Mouse (Mus musculus) R1 (cell line): Measurements from ENCODE around the gene Cyp2w1.

Experiments
- DNase-seq: peaks from one replicate; pipeline ENCODE4 v3.0.0-alpha.2; 2018; ENCODE audit warnings: low read depth, low spot score

Cyp2w1 gene

DNA sequence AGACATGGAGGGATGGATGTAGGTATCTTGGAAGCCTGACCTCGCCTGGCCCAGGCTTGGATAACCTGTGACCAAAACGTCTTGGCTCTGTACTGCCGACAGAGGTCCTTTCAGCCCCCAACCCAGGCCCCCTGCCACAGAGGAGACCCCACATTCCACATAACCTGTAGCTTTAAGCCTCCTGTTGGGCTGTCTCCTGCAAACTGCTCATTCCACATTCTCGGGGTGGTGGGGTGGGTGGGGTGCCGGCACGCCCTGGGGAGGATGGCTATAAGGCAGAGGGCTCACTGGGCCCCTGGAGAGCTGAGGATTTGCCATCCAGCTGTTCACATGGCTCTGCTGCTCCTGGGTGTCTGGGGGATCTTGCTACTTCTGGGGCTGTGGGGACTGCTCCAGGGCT, at the start of gene Cyp2w1:
Gene Cyp2w1 (plus strand): TSS at position 301 of the 400 bp plus-strand sequence.
- no peak for DNase-seq

DNA sequence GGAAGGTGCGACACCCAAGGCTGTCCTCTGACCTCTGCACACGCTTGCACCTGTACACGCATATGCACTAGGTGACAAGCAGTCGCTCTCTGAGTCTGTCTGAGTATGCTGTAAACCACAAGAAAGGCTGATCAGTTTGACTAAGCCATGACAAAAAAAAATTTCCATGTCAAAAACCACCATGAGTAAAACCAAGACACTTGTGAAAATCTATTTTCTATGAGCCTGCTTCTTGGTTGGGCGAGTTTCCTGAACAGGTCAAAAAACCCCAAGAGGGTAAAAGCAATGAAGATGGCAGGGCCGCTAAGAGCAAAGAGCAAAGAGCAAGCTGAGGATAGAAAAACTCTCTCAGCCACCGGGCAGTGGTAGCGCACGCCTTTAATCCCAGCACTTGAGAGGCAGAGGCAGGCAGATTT, 48.8 kb upstream of the Cyp2w1 start:
- no peak for DNase-seq

- DNase-seq: no peak
These were observed 42.5 kb upstream of the Cyp2w1 start for GRCm38 (mm10) chr5:139309946-139310345.

DNA sequence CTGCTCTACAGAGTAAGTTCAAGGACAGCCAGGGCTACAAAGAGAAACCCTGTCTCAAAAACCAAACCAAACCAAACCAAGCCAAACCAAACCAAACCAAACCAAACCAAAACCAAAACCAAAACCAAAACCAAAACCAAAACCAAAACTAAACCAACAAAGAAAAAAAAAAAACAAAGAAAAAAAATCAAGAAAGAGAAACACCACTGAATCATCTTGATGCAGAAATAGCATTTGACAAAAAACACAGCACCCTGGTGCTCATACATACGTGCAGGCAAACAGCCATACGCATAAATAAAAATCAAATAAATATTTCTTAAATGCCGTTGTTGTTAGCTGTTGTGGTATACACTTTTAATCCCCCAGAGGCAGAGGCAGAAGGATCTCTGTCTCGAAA, 41.9 kb upstream of the Cyp2w1 start:
- no peak for DNase-seq

DNA sequence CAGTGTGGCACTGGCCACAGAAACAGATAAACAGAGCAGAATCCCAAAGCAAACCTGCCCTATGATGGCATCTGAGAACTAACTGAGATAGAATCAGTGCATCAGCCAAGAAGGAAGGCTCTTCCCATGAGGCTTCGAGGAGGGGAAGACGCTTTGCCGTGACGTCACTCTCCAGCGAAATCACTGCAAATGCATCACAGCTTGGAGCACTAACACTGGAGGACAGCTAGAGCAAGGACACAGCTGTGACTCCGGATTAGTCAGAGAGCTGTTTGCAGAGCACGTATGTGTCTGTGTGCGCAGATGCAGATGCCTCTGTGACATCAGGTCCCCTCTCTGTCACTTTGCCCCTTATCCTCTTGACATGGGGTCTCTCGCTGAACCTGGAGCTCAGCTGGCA, 40.6 kb upstream of the Cyp2w1 start:
- DNase-seq: no peak

GRCm38 (mm10) chr5:139313536-139313935, 38.9 kb upstream of the Cyp2w1 start:
- no peak for DNase-seq

DNA sequence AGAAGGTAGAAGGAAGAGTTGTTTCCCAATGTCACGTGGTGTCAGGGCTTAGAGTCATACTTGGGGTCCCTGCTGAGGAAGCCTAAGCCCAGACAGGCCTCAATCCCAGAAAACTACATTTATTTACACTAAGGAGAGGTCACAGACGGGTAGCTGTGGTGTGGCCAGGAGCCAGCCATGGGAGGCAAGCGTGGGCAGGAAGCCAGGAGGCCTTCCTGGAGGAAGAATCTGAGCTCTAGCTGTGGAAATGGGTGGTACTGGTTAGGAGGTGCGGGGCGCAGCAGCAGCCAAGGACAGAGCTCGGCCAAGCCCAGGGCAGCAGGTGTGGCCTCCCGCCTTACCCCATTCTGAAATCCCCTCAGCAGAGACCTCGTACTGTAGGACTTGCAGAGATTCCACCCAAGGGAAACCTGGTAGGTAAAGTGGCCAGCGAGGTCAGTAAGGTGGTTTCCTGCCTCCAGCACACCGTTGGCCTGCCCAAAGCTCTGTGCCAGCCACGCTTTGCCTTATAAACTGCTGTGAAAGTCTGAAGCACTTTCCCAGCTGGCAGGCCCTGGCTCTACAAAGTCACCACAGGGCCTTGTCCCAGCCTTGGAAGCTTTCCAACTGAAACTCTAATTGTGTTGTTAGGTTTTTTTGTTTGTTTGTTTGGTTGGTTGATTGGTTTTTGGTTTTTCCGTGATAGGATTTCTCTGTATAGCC, 37.3 kb upstream of the Cyp2w1 start:
- no peak for DNase-seq

GRCm38 (mm10) chr5:139316982-139317675, 35.3 kb upstream of the Cyp2w1 start:
- DNase-seq: no peak

- DNase-seq: peak; percentile 75
These were observed 34.5 kb upstream of the Cyp2w1 start for GRCm38 (mm10) chr5:139317751-139318504.

DNA sequence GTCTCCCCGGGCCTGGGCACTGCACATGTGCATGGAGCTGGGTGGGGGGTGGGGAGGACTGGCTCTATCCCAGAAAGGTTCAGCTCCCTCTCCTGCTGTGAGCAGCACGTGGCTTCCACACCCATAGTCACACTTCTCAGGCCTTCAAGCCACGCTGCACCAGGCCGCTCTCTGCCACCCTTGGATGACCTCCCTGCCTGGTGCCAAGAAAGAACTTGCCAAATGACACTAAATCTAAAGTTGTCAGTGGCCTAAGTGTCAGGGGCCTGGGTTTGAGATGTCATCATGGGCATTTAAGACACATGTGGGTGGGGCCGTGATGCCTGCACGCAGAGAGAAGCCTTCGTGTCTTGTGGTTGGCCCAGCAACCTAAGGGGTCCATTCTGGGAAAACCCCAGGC, 32.0 kb upstream of the Cyp2w1 start:
- DNase-seq: no peak

DNA sequence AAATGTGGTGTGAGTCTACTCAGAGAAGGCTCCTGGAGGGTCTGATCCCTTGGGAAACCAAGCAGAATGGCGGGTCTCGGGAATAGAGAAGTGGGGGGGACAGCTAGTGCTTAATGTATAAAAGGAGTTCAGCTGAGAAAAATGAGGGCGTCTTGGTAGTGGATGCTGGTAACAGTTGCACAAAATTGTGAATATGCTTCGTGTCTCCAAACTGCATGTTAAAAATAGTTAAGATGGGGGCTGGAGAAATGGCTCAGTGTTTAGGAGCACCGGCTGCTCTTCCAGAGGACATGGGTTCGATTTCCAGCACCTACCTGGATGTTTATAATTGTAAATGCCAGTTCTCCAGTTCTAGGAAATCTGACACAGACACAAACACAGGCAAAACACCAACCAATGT, 31.1 kb upstream of the Cyp2w1 start:
- DNase-seq: no peak

GRCm38 (mm10) chr5:139323260-139323924, 29.0 kb upstream of the Cyp2w1 start:
- DNase-seq: no peak

GRCm38 (mm10) chr5:139324045-139324491, 28.3 kb upstream of the Cyp2w1 start:
- DNase-seq: no peak

DNA sequence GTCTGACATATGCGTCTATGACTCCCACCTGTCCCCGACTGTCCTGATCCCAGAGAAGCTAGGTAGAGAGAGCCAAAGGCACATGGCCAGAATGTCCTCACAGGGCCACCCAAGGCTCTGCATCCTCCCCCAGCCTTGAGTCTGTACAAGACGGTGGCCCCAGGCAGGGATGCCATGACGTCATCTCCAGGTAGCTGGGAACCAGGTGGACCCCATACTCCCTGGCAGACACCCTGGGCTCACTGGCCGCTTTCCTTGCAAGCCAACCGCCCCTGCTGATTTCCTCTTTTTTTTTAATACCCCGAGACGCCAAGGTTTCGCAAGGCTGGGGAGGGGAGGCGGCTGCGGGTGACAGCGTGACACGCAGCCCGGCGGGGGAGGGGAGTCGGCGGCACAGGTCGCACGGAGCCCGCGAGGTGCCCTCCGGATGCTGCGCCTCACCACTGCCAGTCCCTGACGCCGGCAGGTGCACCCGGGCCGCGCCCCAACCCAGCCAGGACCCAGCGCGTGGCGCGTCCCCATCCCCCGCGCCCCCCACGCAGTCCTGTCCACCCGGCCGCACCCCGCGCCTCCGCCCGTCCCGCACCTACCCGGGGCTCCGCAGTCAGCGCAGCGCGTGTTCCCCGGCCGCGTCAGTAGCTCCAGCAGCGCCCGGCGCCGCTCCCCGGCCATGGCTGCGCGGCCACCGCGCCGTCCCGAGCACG, 27.6 kb upstream of the Cyp2w1 start:
- peak; percentile 50 for DNase-seq

GRCm38 (mm10) chr5:139325395-139325966, 26.9 kb upstream of the Cyp2w1 start, which contains the start of gene Adap1:
Gene Adap1, minus strand, starts transcription at chr5:139325622.
- peak; percentile 98 for DNase-seq

DNA sequence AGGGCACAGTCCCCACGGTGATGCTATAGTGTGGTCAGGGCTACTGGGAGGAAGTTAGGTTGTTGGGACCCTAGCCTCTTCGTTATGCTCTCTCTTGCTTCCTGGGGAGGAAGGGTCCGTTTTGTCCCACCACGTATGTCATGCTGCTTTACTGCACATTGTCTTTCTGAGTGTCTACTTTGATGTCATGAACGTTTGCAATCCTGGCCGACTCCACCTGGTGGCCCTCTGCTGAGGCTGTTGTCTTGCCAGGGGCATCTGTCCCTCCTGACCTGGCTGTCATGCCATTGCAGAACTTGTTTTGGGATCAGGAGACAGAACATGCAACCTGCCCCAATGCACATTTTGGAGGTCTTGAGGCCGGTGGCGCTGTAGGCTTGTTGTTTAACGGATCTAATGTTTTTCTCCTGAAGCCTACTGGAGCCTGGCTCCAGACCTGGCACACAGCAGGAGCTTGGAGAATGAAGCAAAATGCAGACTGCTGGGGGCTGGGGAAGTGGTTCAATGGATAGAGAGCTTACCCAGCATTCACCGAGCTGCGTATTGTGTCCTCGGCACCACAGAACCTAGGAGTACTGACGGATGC, 26.2 kb upstream of the Cyp2w1 start:
- DNase-seq: no peak

DNA sequence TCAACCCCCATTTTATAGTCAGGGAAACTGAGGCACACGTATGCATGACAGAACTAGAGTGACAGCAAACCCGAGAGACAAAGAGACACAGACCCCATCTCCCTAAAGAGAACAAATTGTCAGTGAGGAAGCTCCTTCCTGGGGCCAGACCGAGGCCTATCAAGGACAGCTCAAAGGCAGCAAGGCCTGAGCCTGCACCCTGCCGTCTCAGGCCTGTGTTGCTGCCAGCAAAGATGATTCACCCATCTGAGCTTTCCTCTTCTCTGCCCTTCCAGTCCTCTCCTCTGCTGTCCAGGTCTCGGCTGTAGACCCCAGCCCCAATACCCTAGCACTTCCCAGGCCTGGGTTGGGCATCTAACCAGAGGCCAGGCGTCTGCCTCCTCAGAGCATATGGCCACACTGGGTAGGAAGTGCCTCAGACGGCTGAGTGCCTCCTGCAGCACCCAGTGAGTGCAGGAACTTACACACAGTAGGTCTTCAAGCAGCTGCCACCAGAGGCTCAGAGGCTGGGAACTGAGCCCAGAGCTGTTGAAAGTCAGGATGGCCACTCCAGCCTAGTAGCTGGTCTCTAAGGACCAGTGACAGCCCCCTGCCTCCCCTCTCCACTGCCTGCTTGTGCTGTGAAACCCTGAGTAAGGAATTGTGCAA, 25.3 kb upstream of the Cyp2w1 start:
- no peak for DNase-seq

- no peak for DNase-seq
These were observed 24.8 kb upstream of the Cyp2w1 start for GRCm38 (mm10) chr5:139327634-139328020.

GRCm38 (mm10) chr5:139330766-139331165, 21.7 kb upstream of the Cyp2w1 start:
- DNase-seq: no peak

DNA sequence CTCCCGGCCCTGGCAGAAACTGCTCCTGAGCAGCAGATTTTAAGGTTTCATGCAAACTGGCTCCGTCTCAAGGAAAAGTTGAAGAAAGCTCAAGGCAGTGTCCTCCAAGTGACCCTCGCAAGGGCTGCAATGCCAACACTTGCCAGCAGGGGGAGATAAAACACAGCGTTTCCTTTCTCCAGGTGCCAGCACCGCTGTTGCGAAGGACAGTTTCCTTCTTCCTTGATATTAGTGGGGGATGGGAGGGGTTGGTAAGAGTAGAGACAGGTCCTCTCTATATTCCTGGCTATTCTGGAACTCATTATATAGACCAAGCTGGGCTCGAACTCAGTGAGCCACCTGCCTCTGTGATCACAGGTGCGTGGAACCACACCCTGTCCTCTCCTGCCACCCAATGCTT, 20.7 kb upstream of the Cyp2w1 start:
- peak; percentile 83 for DNase-seq
